Mouse (Mus musculus): Measurements from ENCODE around the gene Anxa10. TPM values are rescaled to one million over a fixed set of nuclear protein-coding genes. Genes with fewer than 3 reads are reported as not detected.

The Anxa10 gene
- polyA plus RNA-seq, 1 experiment from 2014 or later, result not detected

GRCm38 (mm10) chr8:62014582-62014981, 108.4 kb downstream of the Anxa10 start:
- DNase-seq (ENCODE audit: low spot score, missing footprints) (no peak), ATAC-seq (ENCODE audit: low FRiP score) (no peak)
- Histone ChIP-seq H3K4me3 (ENCODE audit: low read depth, low read length) (no peak overlapping the region), H3K9me3 (ENCODE audit: control insufficient read depth, low read length) (no peaks in the 10 kb centered on the region), H3K27ac (ENCODE audit: low read depth, low read length) (no peak overlapping the region), H3K36me3 (ENCODE audit: control insufficient read depth, insufficient read depth, low read length) (no peaks in the 10 kb centered on the region), H3K9ac (ENCODE audit: low read length) (no peak overlapping the region), H3K27me3 (ENCODE audit: control insufficient read depth, insufficient read depth, low read length) (no peaks in the 10 kb centered on the region), H3K4me2 (no peak overlapping the region), H3K4me1 (ENCODE audit: control insufficient read depth, insufficient read depth, low read length) (no peaks in the 10 kb centered on the region)
- WGBS, result 95% methylated on average over 4 of the region's 4 CpGs

DNA sequence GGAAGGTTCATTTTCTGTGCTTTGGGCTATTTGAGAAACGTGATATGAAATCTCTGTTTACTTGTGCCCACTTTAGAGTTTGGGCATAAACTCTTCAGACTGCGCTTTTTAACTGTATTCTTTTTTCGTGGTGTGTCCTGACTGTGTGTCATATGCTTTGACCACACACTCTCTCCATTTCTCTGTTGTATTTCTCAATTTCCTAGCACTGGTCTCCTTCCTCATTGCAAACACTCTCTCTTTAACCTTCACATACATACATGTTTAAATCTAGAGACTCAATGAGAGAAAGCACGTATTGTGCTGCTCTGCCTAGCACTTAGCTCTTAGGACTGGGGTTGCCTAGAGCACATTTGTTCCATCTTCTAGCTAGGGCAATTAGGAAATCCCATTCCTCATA, 108.8 kb downstream of the Anxa10 start:
- H3K4me1 ChIP-seq (ENCODE audit: control insufficient read depth, insufficient read depth, low read length), result no peaks in the 10 kb centered on the region
- H3K27ac ChIP-seq (ENCODE audit: low read depth, low read length), result no peak overlapping the region
- ATAC-seq (ENCODE audit: low FRiP score) (no peak), DNase-seq (ENCODE audit: low spot score, missing footprints) (no peak)
- H3K4me2 ChIP-seq, result no peak overlapping the region
- no peaks in the 10 kb centered on the region for H3K36me3 ChIP-seq (ENCODE audit: control insufficient read depth, insufficient read depth, low read length)
- no peak overlapping the region for H3K9ac ChIP-seq (ENCODE audit: low read length)
- no peaks in the 10 kb centered on the region for H3K27me3 ChIP-seq (ENCODE audit: control insufficient read depth, insufficient read depth, low read length)
- no peak overlapping the region for H3K4me3 ChIP-seq (ENCODE audit: low read depth, low read length)
- WGBS, result 92% methylated on average over 4 of the region's 4 CpGs
- H3K9me3 ChIP-seq (ENCODE audit: control insufficient read depth, low read length), result no peaks in the 10 kb centered on the region

Other genes with a start within 250 kb of the Anxa10 start
- 38.5 and 40.4 TPM in 2 replicates for gene Palld, start 220.5 kb downstream of the Anxa10 start, polyA plus RNA-seq (2014; fragmentation: Nextera tagmentation; extraction: Ambion mirVana)
- gene Ddx60, start 195.1 kb downstream of the Anxa10 start, polyA plus RNA-seq (2014; fragmentation: Nextera tagmentation; extraction: Ambion mirVana), result 0.25 and 0.45 TPM in 2 replicates